Mouse (Mus musculus) adrenal gland, postnatal 25 days (tissue): ENCODE results near the gene Ttll13. TPM values are rescaled to one million over a fixed set of nuclear protein-coding genes. Genes with fewer than 3 reads are reported as not detected.

ENCODE experiments used
- DNase-seq: peaks from one replicate; pipeline ENCODE4 v3.0.0; 2021; ENCODE audit warnings: mixed read lengths
- long read RNA-seq: library from polyadenylated mRNA; stranded (forward); transcript quantifications from one replicate; pipeline ENCODE4 v2.0.0, GENCODE M21; 2021
- total RNA-seq: library from RNA; stranded (reverse); gene quantifications from 2 replicates; pipeline ENCODE4 v1.2.3, GENCODE M21; 2021

Ttll13 gene
- total RNA-seq = 0.57 and 2.1 TPM in 2 replicates
- long read RNA-seq, partial matches to known transcripts = 1 of 1 reads
- long read RNA-seq, other reads (novel, unspliced or antisense) = 0 of 1 reads

DNA sequence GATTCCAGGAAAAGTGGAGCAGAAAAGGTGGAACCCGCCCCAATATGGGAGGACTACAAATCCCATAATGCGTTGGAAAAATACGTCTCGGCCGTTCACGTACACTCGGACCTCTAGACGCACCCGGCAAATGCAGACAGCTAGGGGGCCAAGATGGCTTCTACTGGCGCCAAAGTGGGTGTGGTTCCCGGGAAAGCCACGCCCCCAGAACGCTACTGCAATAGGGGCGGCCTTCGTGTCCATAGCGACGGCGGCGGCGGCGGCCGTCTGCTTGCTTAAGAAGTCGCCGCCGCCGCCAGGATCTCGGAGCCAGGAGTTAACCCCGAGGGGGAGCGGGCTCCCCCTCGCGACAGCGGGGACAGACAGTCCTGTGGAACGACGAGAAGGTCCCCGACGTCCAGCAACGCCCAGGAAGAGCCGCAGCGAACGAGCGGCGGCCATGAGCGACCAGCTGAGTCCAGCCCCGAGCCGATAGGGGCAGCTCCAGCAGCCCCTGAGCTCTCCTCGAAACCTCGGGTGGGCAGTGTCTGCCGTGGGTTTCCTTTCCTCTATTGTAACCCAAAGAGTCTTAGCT lies at the start of gene Ttll13:
Gene Ttll13 (plus strand): TSS at position 229 of the 574 bp plus-strand sequence.
- peak; percentile 97 for DNase-seq

DNA sequence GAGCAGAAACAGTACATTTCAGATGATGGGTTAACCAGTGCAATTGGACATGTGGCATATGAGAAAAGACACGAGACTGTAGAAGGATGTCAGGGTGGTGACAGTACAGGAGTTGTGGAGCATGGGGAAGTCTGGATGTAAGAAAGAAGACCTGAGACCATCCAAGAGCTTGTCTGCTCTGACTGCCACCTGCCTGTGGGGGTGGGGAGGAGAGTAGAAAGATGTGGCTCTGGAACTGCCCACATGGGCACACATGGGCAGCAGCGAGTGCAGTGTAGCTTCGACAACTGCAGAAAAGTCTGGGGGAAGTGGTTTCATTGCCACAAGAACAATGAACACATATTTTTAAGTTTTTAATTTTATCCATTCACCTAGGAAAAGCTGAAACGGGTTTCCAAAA lies 48.8 kb upstream of the Ttll13 start:
- DNase-seq = no peak

DNA sequence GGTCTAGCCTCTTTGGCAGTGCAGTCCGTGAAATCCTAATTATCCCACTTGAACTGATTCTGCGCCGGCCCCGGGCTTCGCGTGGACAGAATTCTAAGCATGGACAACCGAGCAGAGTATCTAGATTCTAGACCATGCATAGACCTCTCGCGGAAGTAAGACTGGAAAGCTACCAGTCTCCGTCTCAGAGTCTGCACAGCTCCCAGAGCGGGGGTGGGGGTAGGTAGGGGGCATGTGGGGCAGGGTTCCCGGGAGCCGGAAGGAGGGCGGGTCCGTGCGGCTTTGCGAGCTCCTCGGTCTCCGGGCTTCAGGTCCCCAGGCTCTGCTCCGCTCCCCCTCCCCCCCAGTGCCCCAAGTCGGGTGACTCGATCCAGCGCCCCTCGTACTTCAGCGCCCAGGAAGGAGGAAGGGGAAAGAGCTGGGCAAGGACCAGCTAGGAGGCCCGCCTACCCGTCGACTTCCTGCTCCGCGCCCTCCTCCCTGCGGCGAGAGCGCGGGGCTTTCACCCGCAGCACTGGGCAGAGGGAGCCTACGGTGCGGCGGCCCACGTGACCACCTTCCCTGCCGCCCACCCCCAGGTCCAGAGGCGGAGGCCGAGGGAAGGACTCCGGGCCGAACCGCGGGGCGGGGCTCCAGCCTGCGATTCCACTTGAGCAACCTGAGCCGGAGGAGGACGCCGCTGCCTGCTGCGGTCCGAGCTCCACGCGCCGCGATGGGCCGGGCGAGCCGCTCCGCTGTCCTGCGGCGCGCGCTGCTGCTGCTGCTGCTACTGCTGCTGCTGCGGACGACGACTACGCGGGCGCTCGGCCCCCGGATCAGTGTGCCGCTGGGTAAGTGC lies 48.0 kb upstream of the Ttll13 start:
- peak; percentile 85 for DNase-seq

- DNase-seq = no peak
These were observed 47.3 kb upstream of the Ttll13 start for GRCm38 (mm10) chr7:80198863-80199262.

- no peak for DNase-seq
These were observed 46.9 kb upstream of the Ttll13 start for GRCm38 (mm10) chr7:80199286-80199685.

DNA sequence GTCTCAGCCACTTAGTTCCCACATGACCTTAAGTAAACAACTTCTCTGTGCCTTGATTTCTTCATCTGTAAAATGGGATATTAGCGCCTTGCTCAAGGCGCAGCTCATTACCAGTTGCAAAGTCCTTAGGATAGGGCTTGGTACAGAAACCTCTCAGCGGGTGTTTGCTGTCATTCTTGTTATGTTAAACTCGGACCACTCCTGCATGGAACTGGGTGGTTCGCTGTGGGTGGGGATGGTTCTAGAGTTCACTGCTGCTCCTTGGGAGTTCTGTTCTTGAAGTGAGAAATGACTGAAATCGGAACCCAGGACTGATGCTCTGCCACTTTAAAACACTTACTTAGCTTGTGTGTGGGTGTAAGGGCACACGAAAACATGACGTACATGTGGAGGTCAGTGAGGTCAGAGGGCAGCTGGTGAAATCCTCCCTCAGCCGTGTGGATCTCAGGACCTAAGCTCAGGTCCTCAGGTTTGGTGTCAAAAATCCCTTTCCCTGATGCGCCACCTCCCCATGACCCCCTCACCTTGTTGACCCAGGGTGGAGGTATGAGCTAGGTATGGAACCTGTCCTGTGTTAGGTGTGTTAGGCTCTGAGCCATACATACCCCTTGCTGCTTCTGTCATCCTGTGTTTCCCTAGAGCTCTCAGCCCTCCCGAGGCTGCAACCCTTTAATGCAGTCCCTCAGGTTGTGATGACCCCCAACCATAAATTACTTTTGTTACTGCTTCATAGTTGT lies 46.2 kb upstream of the Ttll13 start:
- no peak for DNase-seq

GRCm38 (mm10) chr7:80200588-80200945 lies 45.6 kb upstream of the Ttll13 start:
- no peak for DNase-seq

DNA sequence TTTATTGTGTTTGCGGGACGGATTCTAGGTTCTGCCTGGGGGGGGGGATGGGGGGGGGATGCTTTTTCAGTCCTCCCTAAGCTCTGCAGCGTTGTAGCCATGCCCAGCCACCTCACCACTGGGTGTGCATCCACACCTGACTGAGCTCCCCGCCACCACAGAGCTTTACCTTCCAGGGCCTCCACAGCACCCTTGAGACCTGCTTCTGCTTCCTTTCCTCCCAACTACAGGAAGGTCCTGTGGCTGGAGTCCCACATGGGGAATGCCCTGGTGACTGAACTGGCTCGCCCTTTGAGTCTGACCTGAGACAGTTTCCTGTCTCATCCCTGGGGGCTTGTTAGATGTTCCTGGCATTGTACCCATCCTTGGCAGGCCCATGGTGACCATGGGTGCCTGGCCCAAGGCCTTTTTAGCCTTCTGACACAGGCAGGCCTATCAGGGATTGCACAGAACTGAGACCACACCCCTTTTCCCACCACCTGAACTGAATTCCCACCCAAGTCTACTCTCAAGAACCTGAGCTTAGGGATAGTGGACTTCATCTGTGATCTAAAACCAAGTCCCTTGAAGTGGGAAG lies 45.1 kb upstream of the Ttll13 start:
- no peak for DNase-seq

- DNase-seq = no peak
These were observed 44.2 kb upstream of the Ttll13 start for GRCm38 (mm10) chr7:80201888-80202540.

GRCm38 (mm10) chr7:80202961-80203360 lies 43.2 kb upstream of the Ttll13 start:
- no peak for DNase-seq

- no peak for DNase-seq
These were observed 42.5 kb upstream of the Ttll13 start for GRCm38 (mm10) chr7:80203638-80204096.

- no peak for DNase-seq
These were observed 41.8 kb upstream of the Ttll13 start for GRCm38 (mm10) chr7:80204362-80204761.

- no peak for DNase-seq
These were observed 41.2 kb upstream of the Ttll13 start for GRCm38 (mm10) chr7:80204961-80205360.

- DNase-seq = no peak
These were observed 40.2 kb upstream of the Ttll13 start for GRCm38 (mm10) chr7:80205705-80206589.

DNA sequence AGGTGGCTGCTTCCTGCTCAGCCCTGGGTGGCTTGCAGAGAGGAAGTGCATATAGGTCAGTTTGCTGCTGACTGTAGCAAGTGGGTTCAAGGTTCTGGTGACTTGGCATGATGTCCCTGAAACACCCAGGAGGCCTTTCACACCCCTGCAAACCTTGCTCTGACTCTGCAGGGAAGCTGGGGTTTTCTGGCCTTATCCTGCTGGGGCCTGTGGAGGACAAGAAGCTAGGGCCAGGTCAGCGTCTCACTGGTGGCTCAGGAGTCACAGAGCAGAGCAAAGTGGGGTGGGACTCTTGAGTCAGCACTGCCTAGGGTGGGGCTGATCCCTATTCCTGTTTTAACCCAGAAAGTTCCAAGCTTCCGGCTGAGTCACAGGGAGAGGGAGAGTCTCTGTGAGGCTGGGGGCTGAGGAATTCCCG lies 38.9 kb upstream of the Ttll13 start:
- no peak for DNase-seq

- no peak for DNase-seq
These were observed 38.0 kb upstream of the Ttll13 start for GRCm38 (mm10) chr7:80208026-80208642.

GRCm38 (mm10) chr7:80208738-80209430 lies 37.3 kb upstream of the Ttll13 start:
- DNase-seq = peak; percentile 70

GRCm38 (mm10) chr7:80209669-80210068 lies 36.5 kb upstream of the Ttll13 start:
- DNase-seq = no peak

DNA sequence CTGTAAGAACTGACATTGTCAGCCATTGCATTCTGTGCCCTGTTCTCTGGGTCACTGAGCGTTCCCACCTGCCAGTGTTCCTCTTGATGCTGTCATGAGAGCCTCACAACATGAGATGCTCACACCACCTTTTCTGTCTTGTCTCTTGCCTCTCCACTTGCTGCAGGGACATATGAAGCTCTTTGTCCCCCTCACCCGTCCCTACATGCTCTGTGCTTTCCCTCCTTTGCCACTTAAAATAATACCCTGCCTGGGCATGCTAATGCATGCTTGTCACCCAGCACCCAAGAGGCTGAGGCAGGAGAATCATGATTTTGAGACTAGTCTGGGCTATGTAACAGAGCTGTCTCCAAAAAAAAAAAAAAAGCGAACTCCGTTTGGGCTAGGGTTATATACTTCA lies 35.2 kb upstream of the Ttll13 start:
- no peak for DNase-seq

GRCm38 (mm10) chr7:80213604-80214003 lies 32.6 kb upstream of the Ttll13 start:
- DNase-seq = no peak
